Mouse (Mus musculus) urinary bladder, adult 18-20 months (tissue): ENCODE measurements at regions not wholly inside any gene's neighbourhood (a gene's known extent, or its start where the extent isn't known, plus 50 kb on each side); places are given as distances from the start of the nearest gene placed in this dataset.

Source experiments
- DNase-seq, 2 experiments: peaks; one replicate each; pipeline ENCODE4 v3.0.0; 2022; ENCODE audit warnings: low spot score in 2 of 2, mixed read lengths in 2 of 2

DNA sequence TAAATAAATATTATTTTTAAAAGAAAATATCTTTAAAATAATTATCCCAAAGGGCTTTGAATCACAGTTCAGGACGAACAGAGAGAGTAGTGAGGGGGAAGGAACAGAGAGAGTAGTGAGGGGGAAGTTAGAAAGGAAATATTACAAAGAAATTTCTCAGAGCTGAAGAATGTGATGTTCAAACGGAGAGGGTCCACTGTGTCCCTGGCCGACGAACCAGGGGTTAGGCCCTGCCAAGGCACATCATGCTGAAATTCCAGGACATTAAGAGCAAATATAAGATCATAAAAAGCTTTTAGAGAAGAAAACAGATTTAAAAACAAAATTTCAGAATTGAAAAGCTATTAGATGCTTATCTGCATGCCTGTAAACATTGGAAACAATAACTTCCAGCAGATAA lies 61.6 kb downstream of the Skor1 start:
- DNase-seq = no peak

- DNase-seq = no peak
Observed at GRCm38 (mm10) chr9:63086671-63087070, 62.1 kb downstream of the Skor1 start.

DNA sequence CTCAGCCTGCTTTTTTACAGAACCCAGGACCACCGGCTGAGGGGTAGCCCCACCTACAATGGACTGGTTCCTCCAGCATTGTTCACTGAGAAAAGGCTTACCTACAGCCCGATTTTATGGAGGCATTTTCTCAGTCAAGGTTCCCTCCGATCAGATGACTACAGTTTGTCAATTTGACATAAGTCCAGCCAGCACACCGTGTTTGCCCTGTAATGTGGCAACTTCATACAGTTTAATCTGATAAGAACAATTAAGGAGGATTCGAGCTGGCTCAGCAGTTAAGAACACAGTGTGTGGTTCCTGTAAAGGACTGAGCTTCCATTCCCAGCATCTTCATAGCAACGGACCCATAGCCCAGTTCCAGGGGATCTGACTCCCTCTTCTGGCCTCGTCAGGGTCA lies 65.9 kb downstream of the Skor1 start:
- no peak for DNase-seq

- DNase-seq = no peak
Observed at GRCm38 (mm10) chr9:63082311-63082710, 66.5 kb downstream of the Skor1 start.

GRCm38 (mm10) chr9:63080406-63080805 lies 68.4 kb downstream of the Skor1 start:
- no peak for DNase-seq

DNA sequence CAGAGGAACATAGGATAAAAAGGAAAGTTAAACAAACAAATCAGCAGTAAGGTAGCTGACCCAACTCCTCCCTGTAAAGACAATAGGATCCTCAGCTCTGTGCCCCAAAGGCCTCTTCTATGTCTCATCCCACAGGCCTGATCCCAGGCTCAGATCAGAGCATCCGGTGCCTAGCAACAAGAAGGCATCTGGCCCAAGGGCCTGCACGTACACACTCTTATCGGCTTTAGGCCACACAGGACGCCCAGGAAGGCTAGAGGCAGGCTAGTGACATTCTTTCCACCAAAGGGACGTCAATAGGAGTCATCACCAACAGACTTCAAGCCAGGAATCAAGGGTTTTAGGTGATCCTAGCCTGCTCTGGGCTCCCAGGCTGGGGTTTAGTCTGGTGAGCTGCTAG lies 73.5 kb downstream of the Skor1 start:
- no peak for DNase-seq

GRCm38 (mm10) chr9:63074803-63075202 lies 74.0 kb downstream of the Skor1 start:
- no peak for DNase-seq

DNA sequence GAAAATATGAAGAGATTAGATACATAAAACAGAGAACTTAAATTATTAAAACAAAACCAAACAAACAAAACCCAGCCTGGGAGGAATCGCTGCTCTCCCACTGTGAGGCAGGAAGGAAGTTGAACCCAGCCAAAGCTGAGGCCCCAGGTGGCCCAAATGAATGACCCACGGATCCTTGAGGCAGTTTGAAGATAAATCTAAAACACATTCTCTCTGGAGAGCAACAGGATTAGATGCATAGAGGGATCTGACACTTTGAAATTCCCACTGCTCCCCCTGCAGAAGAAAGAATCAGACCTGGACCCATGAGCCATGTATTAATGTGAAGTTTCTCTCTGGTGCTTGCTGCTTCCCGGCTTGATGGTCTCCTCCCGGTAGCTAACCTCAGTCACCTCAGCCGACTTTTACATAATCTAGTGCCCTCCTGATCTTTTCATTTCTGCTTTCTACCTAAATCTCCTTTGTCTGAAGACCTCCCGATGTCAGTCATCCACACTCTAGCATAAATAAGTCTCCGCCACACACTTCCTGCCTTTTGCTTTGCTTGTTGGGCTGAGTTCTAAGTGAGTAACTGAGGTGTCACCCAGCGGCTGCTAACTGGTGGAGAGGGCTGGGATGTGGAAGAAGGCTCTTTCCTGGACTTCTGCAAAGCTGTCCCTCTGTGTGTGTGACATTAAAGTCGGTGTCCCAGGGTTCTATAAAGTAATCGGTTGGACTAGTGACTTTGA lies 74.6 kb downstream of the Skor1 start:
- no peak for DNase-seq

GRCm38 (mm10) chr9:63071032-63071431 lies 77.7 kb downstream of the Skor1 start:
- no peak for DNase-seq

GRCm38 (mm10) chr9:63069919-63070318 lies 78.8 kb downstream of the Skor1 start:
- no peak for DNase-seq

DNA sequence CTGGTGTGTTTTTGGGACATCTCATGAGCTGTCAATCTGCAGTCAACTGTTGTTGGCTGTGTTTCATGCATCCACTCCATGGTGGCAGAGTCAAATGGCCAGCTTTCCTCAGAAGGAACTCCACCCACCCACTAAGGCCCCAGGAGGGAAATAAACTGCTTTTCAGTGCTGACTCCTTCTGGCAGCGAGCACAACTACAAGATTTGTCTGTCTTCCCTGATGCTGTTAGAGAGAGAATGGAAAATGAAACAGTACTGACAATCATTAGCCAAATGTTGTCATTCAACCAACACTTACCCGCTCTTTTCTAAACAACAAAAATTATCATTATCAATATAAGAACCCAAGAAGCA lies 79.3 kb upstream of the Pias1 start:
- no peak for DNase-seq

- no peak for DNase-seq
Observed at GRCm38 (mm10) chr9:63066384-63067053, 78.8 kb upstream of the Pias1 start.

DNA sequence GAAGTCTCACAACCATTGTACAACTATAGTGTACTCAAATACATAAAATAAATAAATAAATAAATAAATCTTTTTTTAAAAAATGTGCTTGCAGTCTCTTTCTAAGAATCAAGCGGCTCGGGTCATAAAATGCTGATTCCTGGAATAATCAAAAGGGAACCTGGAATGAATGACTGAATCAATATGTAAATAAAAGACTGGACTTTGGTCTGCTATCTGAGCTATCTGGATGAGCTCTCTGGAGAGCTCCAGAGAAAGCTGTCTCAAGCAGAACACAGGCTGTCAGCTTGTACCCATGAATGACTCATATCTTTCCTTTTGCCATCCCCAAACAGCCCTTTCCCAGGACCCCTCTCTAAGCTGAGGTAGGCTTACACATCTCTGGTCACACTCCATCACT lies 75.8 kb upstream of the Pias1 start:
- DNase-seq = no peak

DNA sequence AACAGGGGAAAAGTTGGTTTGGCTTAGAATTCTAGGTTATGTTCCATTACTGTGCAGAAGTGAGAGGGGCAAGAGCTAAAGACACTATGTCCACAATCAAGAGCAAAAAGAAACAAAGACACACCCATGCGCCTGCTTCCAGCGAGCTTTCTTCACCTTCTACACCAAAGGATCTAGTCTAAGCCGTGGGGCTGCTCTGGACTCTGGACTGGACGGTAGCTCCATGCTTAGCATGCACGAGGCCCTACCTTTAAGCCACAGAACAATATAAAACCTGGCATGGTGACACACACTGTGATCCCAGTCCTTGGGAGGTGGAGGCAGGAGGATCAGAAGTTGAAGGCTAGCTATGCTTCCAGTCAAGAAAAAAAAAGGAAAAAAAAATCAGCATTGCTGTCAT lies 73.0 kb upstream of the Pias1 start:
- no peak for DNase-seq

DNA sequence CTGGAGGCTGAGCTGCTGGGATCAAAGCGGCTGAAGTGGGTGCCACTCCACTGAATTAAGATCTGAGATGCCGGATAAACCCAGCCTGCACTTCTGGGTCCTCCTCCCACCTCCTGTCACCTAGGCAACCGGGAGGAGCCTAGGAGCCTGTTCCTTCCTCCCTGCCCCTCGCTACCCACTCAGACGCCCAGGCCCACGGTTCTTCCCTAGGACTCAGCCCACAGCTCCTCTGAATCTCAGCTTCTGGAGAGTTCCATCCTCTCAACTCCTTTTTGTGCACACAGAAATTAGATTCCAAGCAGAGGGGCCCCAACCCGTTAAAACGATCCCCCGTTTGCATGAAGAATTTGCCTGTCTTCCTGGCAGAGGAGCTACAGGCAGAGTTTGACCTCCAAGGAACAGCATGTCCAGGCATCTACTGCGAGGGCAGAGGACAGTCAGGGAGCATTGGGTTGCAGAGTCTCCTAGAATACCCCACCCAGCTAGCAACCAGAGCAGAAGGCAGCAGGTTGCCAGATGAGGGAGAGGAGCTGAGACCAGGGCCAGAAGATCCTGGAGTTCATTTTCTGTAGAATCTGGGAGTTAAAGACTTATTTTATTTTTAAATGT lies 71.6 kb upstream of the Pias1 start:
- peak; percentile 11 to 17 for DNase-seq

- no peak for DNase-seq
Observed at GRCm38 (mm10) chr9:63058506-63059233, 70.9 kb upstream of the Pias1 start.

DNA sequence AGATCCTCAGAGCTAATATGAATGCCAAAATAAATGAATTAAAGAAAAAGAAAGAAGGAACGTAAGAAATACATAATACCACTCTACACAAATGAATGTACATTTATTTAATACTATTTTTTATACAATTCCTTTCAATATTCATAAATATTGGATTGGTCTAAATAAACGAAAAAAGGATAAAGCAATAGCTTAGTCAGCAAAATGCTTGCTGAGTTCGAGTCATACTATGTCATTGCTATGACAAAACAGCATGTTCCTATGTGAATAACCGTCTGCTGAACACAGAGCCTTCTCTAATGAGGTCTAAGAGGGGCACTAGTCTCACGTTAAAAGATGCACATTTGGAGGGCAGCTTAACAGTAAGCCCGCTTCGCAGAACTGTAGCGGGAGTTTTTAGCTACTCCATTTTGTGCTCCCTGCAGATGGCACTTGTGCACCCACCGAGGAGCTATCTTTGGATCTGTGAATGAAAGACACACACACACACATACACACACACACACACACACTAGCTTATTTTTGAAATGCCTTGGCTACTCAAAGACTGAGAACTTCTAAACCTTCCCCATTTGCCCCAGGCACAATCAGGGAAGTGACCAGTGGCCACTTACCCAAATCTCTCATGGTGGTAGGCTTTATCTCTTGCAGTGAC lies 69.1 kb upstream of the Pias1 start:
- DNase-seq = no peak

GRCm38 (mm10) chr9:63052181-63052580 lies 64.5 kb upstream of the Pias1 start:
- no peak for DNase-seq

DNA sequence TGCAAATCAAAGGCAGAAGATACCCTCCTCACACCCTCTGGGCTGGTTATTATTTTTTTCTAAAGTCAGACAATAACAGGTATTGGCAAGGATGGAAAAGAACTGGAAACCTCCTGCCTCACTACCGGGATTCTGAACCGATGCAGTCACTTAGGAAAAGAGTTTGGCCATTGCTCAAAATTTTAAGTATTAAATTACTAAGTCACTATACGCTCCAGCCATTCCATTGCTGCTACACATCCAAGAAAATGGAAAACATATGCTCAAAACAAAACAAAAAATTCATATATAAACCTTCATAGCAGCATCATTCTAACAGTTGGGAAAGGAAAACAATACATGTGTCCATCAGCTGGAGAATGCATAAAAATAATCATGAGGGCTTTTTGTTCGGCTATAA lies 63.9 kb upstream of the Pias1 start:
- DNase-seq = no peak

- DNase-seq = no peak
Observed at GRCm38 (mm10) chr9:63049290-63049689, 61.6 kb upstream of the Pias1 start.

DNA sequence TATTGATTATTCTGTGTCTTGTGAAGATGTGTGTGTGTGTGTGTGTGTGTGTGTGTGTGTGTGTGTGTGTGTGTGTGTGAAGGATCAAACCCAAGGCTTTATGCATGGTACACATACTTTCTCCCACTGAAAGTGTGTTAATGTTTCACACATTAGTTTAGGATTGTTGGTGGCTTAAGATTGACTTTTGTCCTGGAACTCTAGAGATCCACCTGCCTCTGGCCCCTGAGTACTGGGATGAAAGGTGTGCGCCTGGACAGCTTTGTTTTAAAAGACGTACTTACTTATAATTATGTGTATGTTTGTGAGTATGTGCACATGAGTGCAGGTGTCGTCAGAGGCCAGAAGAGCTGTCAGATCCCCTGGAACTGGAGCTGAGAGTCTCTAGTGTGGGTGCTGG lies 59.3 kb upstream of the Pias1 start:
- DNase-seq = no peak

- no peak for DNase-seq
Observed at GRCm38 (mm10) chr9:63045531-63045930, 57.8 kb upstream of the Pias1 start.
